20 mouse cellular contexts compared by ENCODE assay signal in the genomic region with DNA sequence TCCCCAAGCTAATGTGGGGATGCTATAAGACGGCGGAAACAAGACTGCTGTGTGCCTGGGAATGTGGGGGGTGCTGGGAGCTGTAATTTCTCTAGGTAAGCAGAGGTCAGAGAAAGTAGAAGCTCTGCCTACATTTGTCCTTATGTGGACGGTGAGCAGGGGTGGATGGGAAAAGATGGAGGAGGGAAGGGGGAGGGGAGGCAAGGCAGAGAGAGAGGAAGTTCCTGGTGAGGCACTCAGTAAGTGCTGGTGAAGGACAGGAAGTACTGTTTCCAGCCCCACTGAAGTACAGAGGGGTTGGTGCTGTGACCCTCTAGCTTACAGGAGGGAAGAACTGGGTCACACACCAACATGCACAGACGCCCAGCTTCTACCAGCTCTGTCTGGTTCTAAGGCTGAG. TPM values are rescaled to one million over a fixed set of nuclear protein-coding genes. Genes with fewer than 3 reads are reported as not detected.
DNase-seq lines count a peak whose midpoint lies in the region; ATAC-seq and TF ChIP-seq lines count a peak whose summit lies in the region.
"Had no signal": no experiment of that assay in that cellular context is flagged by ENCODE, and none has a peak within 500 bp of the region (broad histone marks: within the 10 kb centered on the region; RNA-seq: fewer than 3 reads in every experiment).

No protein-coding gene starts in this region.

- H3K36me3 ChIP-seq in liver, embryonic 13.5 days = no peaks in the 10 kb centered on the region
- H3K36me3 ChIP-seq in CH12.LX (replicated peaks in 1 of 2; ENCODE audit: control insufficient read depth in 1 of 2, insufficient read depth in 1 of 2, low read length in 1 of 2) = peaks cover 19 to 41% of the 10 kb centered on the region in 2 experiments
- H3K36me3 ChIP-seq in hindbrain, embryonic 13.5 days = no peaks in the 10 kb centered on the region

- peaks cover 14% of the 10 kb centered on the region for H3K4me1 ChIP-seq in liver, embryonic 13.5 days (replicated peaks)
- peaks cover 4 to 18% of the 10 kb centered on the region in 2 experiments; a peak in 3 of 4 replicates for H3K4me1 ChIP-seq in CH12.LX (ENCODE audit: control insufficient read depth in 1 of 2, insufficient read depth in 2 of 2)
- no peaks in the 10 kb centered on the region for H3K4me1 ChIP-seq in hindbrain, embryonic 13.5 days (replicated peaks)

- WGBS in liver, embryonic 13.5 days (ENCODE audit: insufficient replicate concordance) = 40% methylated on average over 4 of the region's 4 CpGs
- WGBS in hindbrain, embryonic 13.5 days = 73% methylated on average over 4 of the region's 4 CpGs

- no peaks in the 10 kb centered on the region for H3K27me3 ChIP-seq in liver, embryonic 13.5 days
- peaks cover 31% of the 10 kb centered on the region for H3K27me3 ChIP-seq in CH12.LX (replicated peaks)
- H3K27me3 ChIP-seq in hindbrain, embryonic 13.5 days = peaks cover 12% of the 10 kb centered on the region; the same call in 1 of the 2 replicates

- no peak for TF ChIP-seq RAD21 in CH12.LX (IDR thresholded peaks at IDR 0.05; ENCODE audit: low read depth, low read length)

- no peak for ATAC-seq in liver, embryonic 13.5 days (ENCODE audit: low read depth)
- peak; percentile 52 for ATAC-seq in granulocyte monocyte progenitor cell, adult 5-6 weeks (replicated peaks; ENCODE audit: poor library complexity, severe bottlenecking)
- no peak for ATAC-seq in hindbrain, embryonic 13.5 days (ENCODE audit: low FRiP score)
- ATAC-seq: forebrain, embryonic 14.5 days; hindbrain, postnatal 0 days; midbrain, embryonic 16.5 days had no signal

- H3K79me2 ChIP-seq in CH12.LX (replicated peaks; ENCODE audit: control insufficient read depth, extremely low read depth, insufficient read depth, poor library complexity, severe bottlenecking) = no peaks in the 10 kb centered on the region

- no peaks in the 10 kb centered on the region for H3K9me3 ChIP-seq in liver, embryonic 13.5 days (replicated peaks)
- H3K9me3 ChIP-seq in CH12.LX (replicated peaks; ENCODE audit: low read length) = no peaks in the 10 kb centered on the region
- H3K9me3 ChIP-seq in hindbrain, embryonic 13.5 days = no peaks in the 10 kb centered on the region

- in situ Hi-C loops in CH12.LX (cut with MboI; ENCODE audit: low pct_ligation_motif_present, low pct_unique_long_range_greater_than_20kb, low sequenced_read_pairs) = loop anchor here (10.0 to 25.0 kb wide), 2 partner anchors 149 to 477 kb away; no protein-coding TSS in a partner anchor

- peak; percentile 58 for TF ChIP-seq POLR2A in CH12.LX (IDR thresholded peaks at IDR 0.05; ENCODE audit: low read depth, low read length)

- DNase-seq in liver, embryonic 13.5 days = no peak
- DNase-seq in liver (no peak), CH12.LX (ENCODE audit: extremely low read depth) (peak; percentile 62), ES-CJ7 (ENCODE audit: low read depth, low spot score) (peak; percentile 56)
- DNase-seq in left cerebral cortex, adult 9 months (ENCODE audit: low spot score in 2 of 2) = no peak
- DNase-seq: adrenal gland, postnatal 10 days; cerebellum, adult 9-11 months; embryo, embryonic 11 days; heart, adult 18-20 months; kidney, postnatal 10 days; layer of hippocampus, adult 9-11 months; lung, postnatal 4 days; right cerebral cortex, postnatal 25 days; thymus, postnatal 25 days had no signal

- 0 out of 2 replicates have a peak, but pooled peaks have one; percentile 14 for TF ChIP-seq EP300 in CH12.LX (IDR thresholded peaks at IDR 0.05; ENCODE audit: low read length)

- peak overlapping the region; percentile 29; the same call in 1 of the 2 replicates for H3K4me2 ChIP-seq in liver, embryonic 13.5 days
- H3K4me2 ChIP-seq in CH12.LX (ENCODE audit: insufficient read depth, low read depth, poor library complexity, severe bottlenecking) = peak overlapping the region; percentile 53
- no peak overlapping the region for H3K4me2 ChIP-seq in hindbrain, embryonic 13.5 days

- H3K9ac ChIP-seq in liver, embryonic 13.5 days = no peak overlapping the region
- H3K9ac ChIP-seq in CH12.LX (ENCODE audit: insufficient read depth, low read depth) = peak overlapping the region; percentile 64
- H3K9ac ChIP-seq in hindbrain, embryonic 13.5 days = no peak overlapping the region; the same call in 1 of the 2 replicates

- no peak for TF ChIP-seq CTCF in CH12.LX (conservative IDR thresholded peaks at IDR 0.05 in 1 of 2, IDR thresholded peaks at IDR 0.05 in 1 of 2; ENCODE audit: low read depth in 2 of 2, low read length in 2 of 2)

- dilution Hi-C loops in CH12.LX (cut with MboI; ENCODE audit: extremely low pct_ligation_motif_present, extremely low pct_unique_long_range_greater_than_20kb, low sequenced_read_pairs) = no loop called here

- no peak overlapping the region for H3K27ac ChIP-seq in liver, embryonic 13.5 days
- H3K27ac ChIP-seq in CH12.LX (ENCODE audit: insufficient read depth, low read depth) = peak overlapping the region; percentile 21; the same call in 1 of the 2 replicates
- no peak overlapping the region for H3K27ac ChIP-seq in hindbrain, embryonic 13.5 days
- H3K27ac ChIP-seq: hindbrain, postnatal 0 days had no signal

- H3K4me3 ChIP-seq in liver, embryonic 13.5 days (replicated peaks) = no peak overlapping the region
- peak overlapping the region; percentile 61 to 74 (median 69) for H3K4me3 ChIP-seq in CH12.LX (replicated peaks in 1 of 3; ENCODE audit: low read depth in 2 of 3, low read length in 2 of 3, poor library complexity in 1 of 3)
- no peak overlapping the region for H3K4me3 ChIP-seq in hindbrain, embryonic 13.5 days

TF ChIP-seq in CH12.LX, 34 proteins besides CTCF, POLR2A, EP300 and RAD21:
- no peak for TF ChIP-seq JUN (IDR thresholded peaks at IDR 0.05; ENCODE audit: insufficient read depth, low read depth, low read length)
- no peak for TF ChIP-seq ZNF384 (IDR thresholded peaks at IDR 0.05; ENCODE audit: low read depth, low read length)
- TF ChIP-seq CHD2 (IDR thresholded peaks at IDR 0.05; ENCODE audit: low read length) = peak; percentile 84
- 0 out of 2 replicates have a peak, but pooled peaks have one; percentile 57 for TF ChIP-seq ZMIZ1 (IDR thresholded peaks at IDR 0.05; ENCODE audit: low read depth, low read length)
- TF ChIP-seq MXI1 (IDR thresholded peaks at IDR 0.05; ENCODE audit: low read depth, low read length) = 0 out of 2 replicates have a peak, but pooled peaks have one; percentile 27
- TF ChIP-seq MEF2A (IDR thresholded peaks at IDR 0.05; ENCODE audit: borderline replicate concordance, low read depth, low read length) = 0 out of 2 replicates have a peak, but pooled peaks have one; percentile 17
- peak; percentile 37; the same call in 1 of the 2 replicates for TF ChIP-seq NRF1 (IDR thresholded peaks at IDR 0.05; ENCODE audit: low read depth, low read length)
- no peak for TF ChIP-seq UBTF (IDR thresholded peaks at IDR 0.05; ENCODE audit: low read depth, low read length)
- peak; percentile 70 for TF ChIP-seq HCFC1 (IDR thresholded peaks at IDR 0.05; ENCODE audit: low read depth, low read length)
- 0 out of 2 replicates have a peak, but pooled peaks have one; percentile 30 for TF ChIP-seq SIN3A (IDR thresholded peaks at IDR 0.05; ENCODE audit: low read length)
- no peak for TF ChIP-seq E2F4 (IDR thresholded peaks at IDR 0.05; ENCODE audit: insufficient replicate concordance, low read depth, low read length)
- TF ChIP-seq ELF1 (IDR thresholded peaks at IDR 0.05; ENCODE audit: low read depth, low read length) = peak; percentile 78
- peak; percentile 52; the same call in 1 of the 2 replicates for TF ChIP-seq NELFE (IDR thresholded peaks at IDR 0.05; ENCODE audit: low read depth, low read length)
- peak; percentile 55; the same call in 1 of the 2 replicates for TF ChIP-seq TCF12 (IDR thresholded peaks at IDR 0.05; ENCODE audit: low read depth, low read length)

RNA-seq across cellular contexts. Expression of gene Vill, which starts 11.7 kb away (rescaled TPM):
- 7.6 and 7.7 TPM in 2 replicates for polyA plus RNA-seq in liver, embryonic 13.5 days (2015; fragmentation: Nextera tagmentation; extraction: Ambion mirVana)
- 71.4 and 85.2 TPM in 2 replicates for total RNA-seq in CH12.LX (2012; rRNA removed)
- total RNA-seq in CH12.LX (2014; rRNA removed) = 56.7 and 57.3 TPM in 2 replicates
- 46.3 and 48.4 TPM in 2 replicates for polyA plus RNA-seq in CH12.LX (2012; ENCODE audit: insufficient read length, low read depth)
- 33.5 and 42.4 TPM in 2 replicates for total RNA-seq in granulocyte monocyte progenitor cell, adult 5-6 weeks (2014; fragmentation: Nextera tagmentation)
- total RNA-seq in granulocyte monocyte progenitor cell, adult 5-6 weeks (2017) = 23.7 and 34.9 TPM in 2 replicates
- 4.2 TPM in 2 replicates for polyA plus RNA-seq in hindbrain, embryonic 13.5 days (2015; fragmentation: Nextera tagmentation; extraction: Ambion mirVana)

RNA-seq across cellular contexts. Expression of gene Plcd1, which starts 29.0 kb away (rescaled TPM):
- polyA plus RNA-seq in liver, embryonic 13.5 days (2015; fragmentation: Nextera tagmentation; extraction: Ambion mirVana) = 1.6 and 2.0 TPM in 2 replicates
- total RNA-seq in CH12.LX (2012; rRNA removed) = 0.21 and 0.38 TPM in 2 replicates
- total RNA-seq in CH12.LX (2014; rRNA removed) = not detected in 2 replicates
- polyA plus RNA-seq in CH12.LX (2012; ENCODE audit: insufficient read length, low read depth) = 0.43 and 0.59 TPM in 2 replicates
- total RNA-seq in granulocyte monocyte progenitor cell, adult 5-6 weeks (2014; fragmentation: Nextera tagmentation) = not detected in 2 replicates
- not detected in 2 replicates for total RNA-seq in granulocyte monocyte progenitor cell, adult 5-6 weeks (2017)
- 22.5 and 23.8 TPM in 2 replicates for polyA plus RNA-seq in hindbrain, embryonic 13.5 days (2015; fragmentation: Nextera tagmentation; extraction: Ambion mirVana)

RNA-seq across cellular contexts. Expression of gene Dlec1, which starts 38.0 kb away (rescaled TPM):
- not detected in 2 replicates for polyA plus RNA-seq in liver, embryonic 13.5 days (2015; fragmentation: Nextera tagmentation; extraction: Ambion mirVana)
- total RNA-seq in CH12.LX (2012; rRNA removed) = 6.2 and 6.3 TPM in 2 replicates
- total RNA-seq in CH12.LX (2014; rRNA removed) = 1.3 and 1.4 TPM in 2 replicates
- 5.9 and 6.0 TPM in 2 replicates for polyA plus RNA-seq in CH12.LX (2012; ENCODE audit: insufficient read length, low read depth)
- 0.06 and 0.32 TPM in 2 replicates for total RNA-seq in granulocyte monocyte progenitor cell, adult 5-6 weeks (2014; fragmentation: Nextera tagmentation)
- total RNA-seq in granulocyte monocyte progenitor cell, adult 5-6 weeks (2017) = 0.26 and 0.67 TPM in 2 replicates
- 0.38 and 1.5 TPM in 2 replicates for polyA plus RNA-seq in hindbrain, embryonic 13.5 days (2015; fragmentation: Nextera tagmentation; extraction: Ambion mirVana)
- total RNA-seq: gastrocnemius, adult 18-20 months had no signal

Comparison
In these comparisons a context has a peak if more than half of its experiments do, and no peak if none do; other contexts are left out.
1. DNase-seq: peak in CH12.LX (single experiment) and ES-CJ7 (single experiment); none in liver, embryonic 13.5 days (single experiment), liver (single experiment) and left cerebral cortex, adult 9 months (0 of 2).
2. H3K4me3 ChIP-seq: peak in CH12.LX (3 of 3); none in liver, embryonic 13.5 days (single experiment) and hindbrain, embryonic 13.5 days (single experiment).